Mouse (Mus musculus): ENCODE data around the gene Coro2b.

The Coro2b gene

DNA sequence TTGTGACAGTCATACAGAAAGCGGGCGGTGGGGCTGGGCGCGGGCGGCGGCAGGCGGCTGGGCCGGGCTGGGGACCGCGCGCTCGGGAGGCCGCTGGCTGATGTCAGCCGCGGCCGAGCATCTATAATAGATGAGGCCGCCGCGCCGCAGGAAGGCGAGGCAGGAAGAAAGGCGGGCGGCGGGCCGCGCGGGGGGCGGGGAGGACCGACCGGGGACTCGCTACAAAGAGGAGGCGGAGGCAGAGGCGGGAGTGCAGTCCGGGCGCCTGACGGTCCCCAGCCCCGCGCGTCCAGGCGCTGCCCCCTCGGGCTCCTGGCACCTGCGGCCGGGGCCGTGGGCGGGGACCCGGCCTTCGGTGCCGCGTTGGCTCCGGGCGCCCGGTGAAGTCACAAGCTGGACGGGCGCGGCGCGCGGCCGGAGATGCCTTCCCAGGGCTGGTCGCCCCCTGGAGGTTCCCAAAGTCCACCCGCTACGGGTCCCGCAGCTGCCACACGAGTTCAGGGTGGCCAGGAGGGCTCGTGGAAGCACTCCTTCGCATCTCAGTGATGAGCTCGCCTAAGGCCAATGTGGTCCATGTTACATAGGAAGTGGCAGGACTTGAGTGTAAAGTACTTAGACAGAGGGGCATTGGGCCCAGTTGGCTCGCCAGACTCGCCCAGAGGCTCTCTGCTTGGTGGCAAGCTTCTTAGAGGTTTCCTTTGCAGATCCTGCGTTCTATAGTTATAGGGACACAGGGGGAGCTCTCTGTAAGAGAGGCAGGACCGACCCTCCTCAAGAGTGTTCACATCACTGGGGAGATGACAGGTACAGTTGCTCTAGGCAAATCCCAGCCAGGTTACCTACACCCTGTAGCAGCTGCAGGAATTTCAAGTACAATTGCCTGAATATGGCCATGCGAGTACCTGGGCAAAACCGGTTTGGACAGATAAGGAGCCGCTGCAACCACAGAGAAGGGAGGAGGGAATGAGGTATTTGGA is at the start of gene Coro2b:
TSS of gene Coro2b (minus strand) at position 390 of the 977 bp plus-strand sequence.
- DNase-seq (ENCODE audit: low spot score): no peak

GRCm38 (mm10) chr9:62577558-62577957 is 40.7 kb upstream of the Coro2b start:
- no peak for DNase-seq (ENCODE audit: low spot score)

DNA sequence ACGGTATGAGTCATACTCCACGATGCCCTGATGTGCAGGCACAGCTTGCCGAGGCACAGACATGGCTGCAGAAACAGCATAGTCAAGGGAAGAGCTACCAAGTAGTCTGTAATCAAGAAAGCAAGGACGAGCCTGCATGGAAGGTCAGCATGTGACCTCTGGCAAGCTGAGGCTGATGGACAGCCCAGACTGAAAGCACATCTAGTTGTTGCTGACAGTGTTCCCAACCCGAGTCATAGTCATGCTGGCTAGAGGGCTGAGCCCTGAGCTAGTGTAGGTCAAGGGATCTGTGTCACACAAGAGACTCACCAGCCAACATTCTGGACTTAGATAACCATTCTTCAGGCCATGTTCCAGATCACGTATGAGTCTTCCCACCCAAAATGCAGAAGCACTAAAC is 32.3 kb upstream of the Coro2b start:
- no peak for DNase-seq (ENCODE audit: low spot score)

DNA sequence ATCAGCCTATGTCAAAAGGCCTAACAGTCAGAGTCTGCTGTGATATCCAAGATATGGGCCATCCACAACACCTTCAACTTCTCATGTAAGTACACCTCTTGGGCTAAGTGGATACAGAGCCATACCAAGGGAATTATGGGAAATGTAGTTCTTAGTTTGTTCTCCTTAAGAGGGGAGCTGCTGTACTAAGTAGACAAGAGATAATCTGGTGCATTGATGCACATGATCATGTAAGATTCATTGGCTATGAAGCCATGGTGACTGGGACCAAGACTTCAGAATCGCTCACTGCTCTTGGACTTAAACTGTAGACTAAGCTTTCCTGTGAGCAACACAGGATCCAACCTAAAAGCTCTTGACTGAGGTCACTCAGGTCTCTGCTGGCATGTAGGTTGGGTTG is 31.0 kb upstream of the Coro2b start:
- DNase-seq (ENCODE audit: low spot score): no peak

GRCm38 (mm10) chr9:62562236-62562635 is 25.4 kb upstream of the Coro2b start:
- DNase-seq (ENCODE audit: low spot score): no peak

DNA sequence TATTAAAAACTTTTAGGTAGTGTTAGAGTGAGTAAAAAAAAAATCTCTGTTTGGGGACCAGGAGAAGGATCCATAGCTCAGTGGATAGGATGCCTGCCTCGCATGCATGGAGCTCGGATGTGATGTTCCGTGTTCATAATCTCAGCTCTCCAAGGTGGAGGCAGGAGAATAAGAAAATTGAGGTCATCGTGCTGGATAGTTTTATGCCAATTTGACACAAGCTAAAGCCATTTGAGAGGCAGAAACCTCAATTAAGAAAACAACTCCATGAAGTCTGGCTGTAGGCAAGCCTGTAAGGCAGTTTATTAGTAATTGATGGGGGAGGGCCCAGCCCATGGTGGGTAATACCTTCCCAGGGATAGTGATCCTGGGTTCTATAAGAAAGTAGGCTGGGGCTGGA is 23.6 kb upstream of the Coro2b start:
- DNase-seq (ENCODE audit: low spot score): no peak

- no peak for DNase-seq (ENCODE audit: low spot score)
These were observed 23.2 kb upstream of the Coro2b start for GRCm38 (mm10) chr9:62560006-62560405.

- no peak for DNase-seq (ENCODE audit: low spot score)
These were observed 22.6 kb upstream of the Coro2b start for GRCm38 (mm10) chr9:62559446-62559845.

- no peak for DNase-seq (ENCODE audit: low spot score)
These were observed 21.2 kb upstream of the Coro2b start for GRCm38 (mm10) chr9:62558058-62558457.

GRCm38 (mm10) chr9:62556748-62557147 is 19.9 kb upstream of the Coro2b start:
- no peak for DNase-seq (ENCODE audit: low spot score)

- peak; percentile 17 for DNase-seq (ENCODE audit: low spot score)
These were observed 18.5 kb upstream of the Coro2b start for GRCm38 (mm10) chr9:62555258-62555856.

DNA sequence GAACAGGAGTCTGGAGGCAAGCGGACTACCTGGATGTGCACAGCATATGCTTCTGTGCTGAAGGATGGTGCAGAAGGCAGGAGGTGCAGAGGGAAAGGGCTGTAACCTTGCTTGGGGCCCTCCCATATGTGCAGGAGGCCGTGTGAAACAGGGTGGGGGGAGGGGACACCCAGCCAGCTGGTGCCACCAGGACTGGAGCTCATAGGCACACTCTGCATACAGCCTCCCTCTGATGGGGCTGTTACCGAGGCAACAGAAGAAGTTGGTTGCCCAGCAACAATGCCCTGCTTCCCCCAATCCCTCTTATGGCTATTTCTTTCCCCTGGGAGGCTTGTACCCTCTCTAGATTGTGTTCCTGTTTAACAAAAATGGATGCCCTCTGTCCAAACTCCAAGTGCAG is 17.8 kb upstream of the Coro2b start:
- DNase-seq (ENCODE audit: low spot score): no peak

GRCm38 (mm10) chr9:62553366-62553940 is 16.6 kb upstream of the Coro2b start:
- peak; percentile 25 for DNase-seq (ENCODE audit: low spot score)

DNA sequence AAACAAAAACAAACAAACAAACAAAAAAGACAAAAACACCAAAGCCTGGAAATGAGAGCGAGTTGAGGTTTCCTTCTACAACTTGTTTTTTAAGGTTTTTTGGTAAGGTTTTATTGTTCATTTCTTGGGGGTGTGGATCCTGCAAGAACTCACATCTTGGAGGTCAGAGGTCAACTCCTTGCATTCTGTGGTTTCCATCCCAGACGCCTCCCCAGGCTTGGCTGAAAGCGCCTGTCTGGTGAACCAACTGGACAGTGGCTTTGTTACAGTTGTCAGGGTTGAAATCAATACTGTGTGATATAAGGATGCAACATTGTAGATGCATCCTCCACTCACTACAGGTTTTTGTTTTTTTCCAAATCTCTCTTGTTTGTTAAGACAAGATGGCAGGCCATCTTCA is 14.7 kb upstream of the Coro2b start:
- no peak for DNase-seq (ENCODE audit: low spot score)

DNA sequence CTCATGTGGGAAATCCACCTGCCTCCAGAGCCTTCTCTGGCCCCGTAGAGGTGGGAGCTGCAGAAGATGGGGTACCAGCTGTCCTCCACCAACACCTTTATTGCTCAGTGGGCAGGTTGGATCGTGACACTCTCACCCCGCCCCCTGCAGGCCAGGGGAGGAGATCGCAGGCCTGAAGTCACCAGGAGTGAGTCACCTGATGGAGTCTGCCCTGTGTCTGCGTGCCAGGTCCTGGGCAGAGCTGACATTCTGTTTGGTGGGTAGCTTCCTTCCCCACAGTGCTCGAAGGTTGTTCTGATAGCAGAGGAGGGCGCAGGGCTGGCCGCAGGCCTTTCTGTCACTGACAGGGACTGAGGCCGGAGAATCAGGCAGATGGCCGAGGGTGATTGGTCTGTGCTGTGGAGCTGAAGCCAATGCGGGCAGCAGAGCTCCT is 13.8 kb upstream of the Coro2b start:
- DNase-seq (ENCODE audit: low spot score): peak; percentile 34

DNA sequence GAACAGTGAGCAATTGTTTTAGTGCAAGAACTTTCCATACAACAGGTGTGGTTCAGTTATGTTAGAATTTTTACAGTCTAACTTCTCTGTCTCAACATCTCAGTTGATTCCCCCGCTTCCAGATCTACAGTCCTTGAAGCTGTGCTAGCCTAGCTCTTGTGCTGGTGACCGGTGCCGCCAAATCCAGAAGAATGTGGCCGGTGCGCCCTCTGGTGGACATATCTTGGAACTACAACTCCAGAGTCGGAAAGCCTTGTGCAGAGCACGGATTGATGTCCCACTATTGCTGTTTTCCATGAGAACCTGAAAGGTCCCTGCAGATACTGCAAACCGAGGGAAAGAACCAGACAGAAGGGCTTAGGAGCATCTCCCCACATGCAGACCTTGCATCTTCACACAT is 13.0 kb upstream of the Coro2b start:
- DNase-seq (ENCODE audit: low spot score): peak; percentile 61

GRCm38 (mm10) chr9:62547476-62547875 is 10.6 kb upstream of the Coro2b start:
- no peak for DNase-seq (ENCODE audit: low spot score)

DNA sequence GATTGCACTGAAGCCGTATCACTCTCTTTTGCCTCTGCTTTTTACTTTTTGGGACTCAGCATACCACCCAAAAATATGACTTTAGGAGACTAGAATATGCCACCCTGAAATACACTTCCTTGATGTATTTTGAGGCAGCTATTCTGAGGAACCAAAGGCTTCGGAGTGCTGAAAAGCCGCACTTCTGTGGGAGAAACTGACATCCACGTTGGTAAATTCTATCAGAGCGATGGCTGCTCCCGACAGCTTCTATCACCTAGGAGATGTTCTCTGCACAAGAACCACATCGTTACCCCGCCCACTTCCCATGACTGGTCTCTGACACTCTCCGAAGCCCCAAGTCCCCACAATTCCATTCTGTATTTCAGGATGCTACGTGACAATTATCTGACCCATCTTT is 8.0 kb upstream of the Coro2b start:
- no peak for DNase-seq (ENCODE audit: low spot score)

DNA sequence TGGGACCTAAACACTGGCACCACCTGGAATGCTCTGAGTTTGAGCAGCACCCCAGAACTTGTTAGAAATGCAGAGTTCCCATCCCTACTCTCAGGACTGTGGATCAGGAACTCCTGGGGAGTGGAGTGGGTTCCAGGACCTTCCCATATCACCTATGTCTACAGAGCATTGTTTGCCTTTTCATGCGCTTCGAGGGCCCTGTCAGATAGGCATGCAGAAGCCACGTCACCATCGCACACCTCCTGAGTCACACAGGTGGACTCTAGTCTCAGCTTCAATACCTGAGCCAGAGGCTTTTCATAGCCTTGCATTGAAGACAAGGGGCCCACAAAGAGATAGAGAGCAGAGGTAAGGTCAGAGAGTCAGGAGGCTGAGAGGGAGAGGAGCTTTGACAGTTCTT is 7.0 kb upstream of the Coro2b start:
- DNase-seq (ENCODE audit: low spot score): no peak

GRCm38 (mm10) chr9:62541606-62542005 is 4.8 kb upstream of the Coro2b start:
- DNase-seq (ENCODE audit: low spot score): no peak

- DNase-seq (ENCODE audit: low spot score): no peak
These were observed 4.3 kb upstream of the Coro2b start for GRCm38 (mm10) chr9:62541182-62541581.

- no peak for DNase-seq (ENCODE audit: low spot score)
These were observed 3.9 kb upstream of the Coro2b start for GRCm38 (mm10) chr9:62540736-62541135.

DNA sequence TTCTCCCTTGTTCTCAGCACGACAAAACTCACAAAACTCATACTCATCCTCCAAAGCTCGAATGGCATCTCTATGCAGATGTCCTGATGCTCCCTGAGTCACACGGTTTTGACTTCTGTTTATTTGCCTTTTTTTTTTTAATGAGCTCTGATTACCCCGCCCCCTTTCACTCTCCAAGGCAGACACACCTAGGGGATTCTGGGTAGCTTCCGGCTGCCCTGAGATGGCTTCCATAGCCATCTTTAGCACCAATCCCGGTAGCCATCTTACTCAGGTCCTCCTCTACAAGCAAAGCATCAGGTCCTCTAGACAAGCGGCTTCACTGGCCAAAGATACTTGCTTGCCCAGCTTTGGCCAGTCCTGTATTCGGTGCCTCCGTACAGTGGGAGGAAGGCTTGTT is 3.3 kb upstream of the Coro2b start:
- no peak for DNase-seq (ENCODE audit: low spot score)
